Mouse (Mus musculus): ENCODE measurements at regions not wholly inside any gene's neighbourhood (a gene's known extent, or its start where the extent isn't known, plus 50 kb on each side); places are given as distances from the start of the nearest gene placed in this dataset.
A peak's percentile ranks its signal among the peaks of the same experiment; 100 is the strongest.
"Not testable (repeated sequence)": the region's sequence is repeated elsewhere in the genome, so short reads cannot be mapped to it uniquely, and the experiment has no call there.

- no peak for DNase-seq (ENCODE audit: low spot score)
These were observed 172.0 kb upstream of the Slc25a13 start for GRCm38 (mm10) chr6:6388835-6389440.

DNA sequence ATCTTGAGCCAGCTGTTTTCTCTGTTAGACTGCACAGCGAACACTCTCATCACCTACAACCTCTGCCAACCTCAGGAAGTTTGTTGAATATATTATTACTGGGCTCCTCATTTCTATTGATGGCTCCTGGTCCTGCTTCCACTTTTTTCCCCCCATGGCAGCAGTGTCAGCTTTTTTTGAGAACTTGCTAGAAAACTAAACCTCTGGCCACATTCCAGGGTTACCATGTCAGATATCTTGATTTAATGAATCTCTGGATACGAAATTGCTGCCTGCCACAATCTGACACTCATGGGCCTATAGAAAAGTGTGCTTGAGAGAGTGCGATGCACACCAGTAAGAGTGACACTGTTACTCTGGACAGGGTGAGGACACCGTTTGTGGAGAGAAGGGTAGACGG, 170.6 kb upstream of the Slc25a13 start:
- DNase-seq (ENCODE audit: low spot score) = no peak

DNA sequence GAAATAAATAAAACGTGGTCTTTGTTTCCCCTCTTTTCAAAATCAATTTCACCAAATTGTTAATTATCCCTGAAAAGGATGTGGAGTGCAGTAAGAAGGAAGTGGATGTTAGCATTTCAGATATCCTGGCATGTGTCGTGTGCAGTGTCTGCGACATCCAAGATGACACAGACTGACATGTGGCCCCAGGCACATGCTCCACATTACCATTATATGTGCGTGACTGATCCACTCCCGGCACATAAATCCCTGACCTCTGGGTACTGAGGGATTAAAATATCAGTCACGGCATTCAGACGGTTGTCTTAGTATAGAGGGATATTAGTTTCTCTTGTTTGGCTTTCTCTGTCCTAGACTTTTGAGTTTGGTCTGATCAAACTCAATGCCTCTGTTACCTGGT, 168.0 kb upstream of the Slc25a13 start:
- no peak for DNase-seq (ENCODE audit: low spot score)

DNA sequence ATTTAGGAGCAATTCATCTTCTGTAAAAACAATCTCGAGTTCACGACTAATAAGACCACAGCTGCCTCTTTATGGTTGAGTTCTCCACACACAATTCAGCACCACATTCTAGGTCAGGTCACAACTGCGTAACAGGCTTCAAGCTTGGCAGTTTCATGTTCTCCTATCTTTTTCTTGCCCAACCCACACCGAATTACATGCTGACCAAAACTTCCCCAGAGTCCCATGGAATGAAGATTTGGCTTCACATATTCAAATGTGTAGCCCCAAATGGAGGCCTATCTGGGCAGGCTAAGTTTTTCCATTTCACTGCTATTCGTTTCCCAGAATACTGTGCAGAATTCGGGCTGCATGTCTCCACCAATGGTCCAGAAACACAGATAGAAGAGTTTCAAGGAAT, 167.5 kb upstream of the Slc25a13 start:
- peak; percentile 8 for DNase-seq (ENCODE audit: low spot score)

DNA sequence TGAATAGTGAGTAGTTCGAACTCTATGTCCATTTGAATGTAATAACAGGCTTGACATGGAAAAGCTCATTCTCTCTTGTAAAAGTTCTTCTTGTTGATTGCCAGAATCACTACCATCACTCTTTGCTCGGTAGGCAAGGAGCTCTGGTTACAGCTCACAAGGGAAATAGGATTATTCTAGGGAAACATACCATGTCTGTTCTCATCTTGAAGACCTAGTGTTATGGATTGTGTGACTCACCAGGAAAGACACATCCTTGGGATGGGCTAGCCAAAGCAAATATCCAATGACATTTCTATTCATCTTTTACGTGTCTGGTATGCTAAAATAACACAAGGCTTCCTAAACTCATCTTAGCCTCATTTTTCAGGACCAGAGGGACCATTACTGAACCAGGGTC, 155.4 kb upstream of the Slc25a13 start:
- no peak for DNase-seq (ENCODE audit: low spot score)

DNA sequence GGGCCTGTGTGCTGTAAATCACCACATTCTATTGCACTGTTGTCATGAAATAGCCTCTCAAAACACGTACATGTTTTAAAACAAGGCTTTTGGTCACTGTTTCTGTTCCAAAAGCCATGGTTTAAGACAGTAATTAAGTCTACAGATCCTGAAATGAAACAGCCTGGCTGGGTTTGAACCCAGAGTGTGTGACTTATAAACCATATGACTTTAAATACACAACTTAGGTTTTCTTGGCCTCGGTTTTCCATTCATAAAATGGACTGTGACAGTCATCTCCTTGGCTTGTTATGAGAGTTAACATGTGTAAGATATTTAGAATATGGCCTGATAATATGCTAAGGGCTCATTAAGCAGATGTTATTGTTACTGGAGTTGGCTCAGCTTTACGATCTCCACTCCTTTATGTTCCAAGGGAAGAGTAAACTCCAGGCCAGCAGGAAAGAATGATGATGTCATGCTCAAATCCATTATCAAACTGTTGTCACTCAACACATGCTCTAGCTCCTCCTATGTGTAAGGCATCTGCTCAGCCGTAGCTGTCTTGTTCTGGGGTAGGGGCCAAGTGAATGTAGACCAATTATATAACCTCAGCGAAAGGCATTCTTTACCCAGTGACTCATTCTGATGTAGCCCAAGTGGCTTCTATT, 154.6 kb upstream of the Slc25a13 start:
- peak; percentile 57 for DNase-seq (ENCODE audit: low spot score)

GRCm38 (mm10) chr6:6364037-6364436, 147.1 kb upstream of the Slc25a13 start:
- no peak for DNase-seq (ENCODE audit: low spot score)

GRCm38 (mm10) chr6:6362678-6363354, 145.8 kb upstream of the Slc25a13 start:
- no peak for DNase-seq (ENCODE audit: low spot score)

DNA sequence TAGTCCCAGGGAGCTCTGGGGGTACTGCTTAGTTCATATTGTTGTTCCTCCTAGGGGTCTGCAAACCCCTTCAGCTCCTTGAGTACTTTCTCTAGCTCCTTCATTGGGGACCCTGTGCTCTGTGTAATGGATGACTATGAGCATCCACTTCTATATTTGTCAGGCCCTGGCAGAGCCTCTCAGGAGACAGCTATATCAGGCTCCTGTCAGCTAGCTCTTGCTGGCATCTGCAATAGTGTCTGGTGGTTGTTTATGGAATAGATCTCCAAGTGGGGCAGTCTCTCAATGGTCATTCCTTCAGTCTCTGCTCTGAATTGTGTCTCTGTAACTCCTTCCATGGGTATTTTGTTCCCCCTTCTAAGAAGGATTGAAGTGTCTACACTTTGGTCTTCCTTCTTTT, 144.2 kb upstream of the Slc25a13 start:
- DNase-seq (ENCODE audit: low spot score) = peak; percentile 34

GRCm38 (mm10) chr6:6357477-6357876, 140.5 kb upstream of the Slc25a13 start:
- DNase-seq (ENCODE audit: low spot score) = no peak

GRCm38 (mm10) chr6:6356967-6357366, 140.0 kb upstream of the Slc25a13 start:
- DNase-seq (ENCODE audit: low spot score) = no peak

GRCm38 (mm10) chr6:6335251-6335650, 118.3 kb upstream of the Slc25a13 start:
- no peak for DNase-seq (ENCODE audit: low spot score)

DNA sequence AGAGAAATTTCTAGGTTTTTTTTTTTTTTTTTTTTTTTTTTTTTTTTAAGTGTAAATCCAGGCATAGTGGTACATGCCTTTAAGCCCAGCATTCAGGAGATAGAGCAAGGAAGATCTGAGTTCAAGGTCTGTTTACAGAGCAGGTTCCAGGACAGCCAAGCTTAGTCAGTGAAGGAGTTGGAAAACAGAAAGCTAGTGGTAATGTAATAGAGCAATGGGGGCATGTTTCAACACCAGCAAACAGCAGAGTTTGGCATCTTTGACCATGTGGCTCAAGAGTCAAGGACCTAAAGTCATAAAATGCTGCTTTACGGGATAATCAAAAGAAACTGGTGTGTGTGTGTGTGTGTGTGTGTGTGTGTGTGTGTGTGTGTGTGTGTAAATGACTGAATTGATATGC, 113.3 kb upstream of the Slc25a13 start:
- no peak for DNase-seq (ENCODE audit: low spot score)

- DNase-seq (ENCODE audit: low spot score) = no peak
These were observed 108.5 kb upstream of the Slc25a13 start for GRCm38 (mm10) chr6:6325516-6325915.

GRCm38 (mm10) chr6:6316725-6317124, 99.8 kb upstream of the Slc25a13 start:
- DNase-seq (ENCODE audit: low spot score) = no peak

- DNase-seq (ENCODE audit: low spot score) = no peak
These were observed 96.2 kb upstream of the Slc25a13 start for GRCm38 (mm10) chr6:6313171-6313570.

GRCm38 (mm10) chr6:6310213-6310612, 93.2 kb upstream of the Slc25a13 start:
- DNase-seq (ENCODE audit: low spot score) = no peak

DNA sequence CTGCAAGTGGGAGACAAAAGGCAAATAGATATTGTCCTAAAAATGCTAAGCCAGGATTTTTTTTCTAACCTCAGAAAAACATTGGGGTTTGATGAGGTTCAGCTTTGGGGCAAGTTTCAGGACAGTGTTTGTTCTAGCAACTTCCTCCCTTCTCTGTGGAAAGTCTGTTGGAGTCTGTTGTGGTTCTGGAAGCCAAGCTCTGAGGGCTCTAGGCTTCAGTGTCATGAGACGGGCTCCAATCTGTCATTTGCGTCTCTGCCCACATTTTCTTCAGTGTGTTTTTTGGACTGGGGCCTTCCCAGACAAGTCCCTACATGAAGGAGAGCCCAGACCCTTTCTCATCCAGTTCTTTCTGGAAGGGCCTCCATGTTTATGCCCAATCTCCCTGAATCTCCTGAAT, 90.6 kb upstream of the Slc25a13 start:
- peak; percentile 36 for DNase-seq (ENCODE audit: low spot score)

DNA sequence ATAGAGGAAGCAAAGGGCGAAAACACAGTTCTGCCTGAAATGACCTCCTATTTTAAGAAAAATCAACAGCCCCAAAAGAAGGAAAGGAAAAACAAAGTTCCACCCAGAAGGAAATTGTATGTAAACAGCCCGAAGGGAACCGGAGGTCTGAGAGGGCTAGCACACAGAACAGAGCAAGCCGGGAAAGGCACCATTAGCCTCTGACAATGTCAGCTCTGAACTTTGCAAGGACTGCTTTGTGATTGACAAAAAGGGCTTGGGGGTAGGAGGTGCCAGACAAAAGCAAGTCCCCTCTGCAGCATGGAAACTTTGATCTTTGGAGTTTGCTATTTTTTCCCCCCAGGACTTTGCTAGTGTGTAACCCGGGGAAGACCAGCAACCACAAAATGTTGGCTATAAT, 86.8 kb upstream of the Slc25a13 start:
- no peak for DNase-seq (ENCODE audit: low spot score)

GRCm38 (mm10) chr6:6301001-6301510, 84.1 kb upstream of the Slc25a13 start:
- no peak for DNase-seq (ENCODE audit: low spot score)

DNA sequence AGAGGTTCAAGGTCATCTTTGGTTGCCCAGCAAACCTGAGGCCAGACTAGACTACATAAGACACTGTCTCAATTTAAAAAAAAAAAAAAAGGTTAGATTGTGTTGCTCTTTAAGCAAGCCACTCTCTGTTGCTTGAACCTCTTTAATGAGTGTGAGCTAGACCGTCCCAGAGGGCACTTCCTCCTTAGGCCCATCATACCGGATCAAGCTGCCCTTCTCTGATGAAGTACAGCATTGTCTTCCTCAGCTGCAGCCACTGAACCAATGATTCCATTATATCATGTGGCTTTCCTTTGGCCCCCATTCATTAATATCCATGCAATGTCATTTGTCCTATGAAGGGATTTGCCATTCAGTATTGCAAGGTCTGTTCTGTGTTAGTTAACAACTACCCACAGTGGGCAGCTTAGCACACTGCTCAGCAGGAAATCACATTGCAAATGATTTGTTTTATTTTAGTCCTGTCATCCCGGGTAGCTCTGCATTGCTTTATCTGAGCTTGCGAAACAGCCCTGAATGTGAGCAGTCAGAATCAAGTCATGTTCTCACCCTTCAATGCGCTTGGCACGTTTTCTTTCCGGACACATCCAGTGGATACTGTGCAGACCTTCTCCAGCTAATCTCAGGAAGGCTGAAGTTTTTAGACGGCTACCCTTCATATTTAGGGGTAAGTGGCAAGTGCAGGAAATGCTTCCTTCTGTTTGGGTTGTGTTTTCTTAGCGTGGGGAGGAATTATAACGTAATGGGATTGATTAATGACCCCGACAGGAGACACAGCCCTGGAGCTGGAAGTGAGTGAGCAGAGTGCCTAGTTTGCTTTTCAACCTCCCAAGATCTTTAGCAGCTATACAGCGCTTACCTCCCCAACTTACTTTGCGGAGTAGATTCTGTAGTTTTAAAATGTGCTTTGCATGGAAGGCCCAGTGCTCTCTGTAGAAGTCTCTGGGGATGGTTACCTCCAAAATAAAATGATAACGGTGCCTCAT, 82.2 kb upstream of the Slc25a13 start:
- DNase-seq (ENCODE audit: low spot score) = peak; percentile 71

GRCm38 (mm10) chr6:6295551-6295950, 78.6 kb upstream of the Slc25a13 start:
- not testable (repeated sequence) for DNase-seq (ENCODE audit: low spot score)
